Mouse (Mus musculus): ENCODE measurements around the gene Atxn7l1. TPM values are rescaled to one million over a fixed set of nuclear protein-coding genes. Genes with fewer than 3 reads are reported as not detected.

Gene Atxn7l1
- polyA plus RNA-seq, 1 experiment, result 90.6 TPM

- TF ChIP-seq POLR2A (IDR thresholded peaks at IDR 0.05; ENCODE audit: borderline replicate concordance, low read depth, low read length), result no peak
- TF ChIP-seq CTCF (IDR thresholded peaks at IDR 0.05; ENCODE audit: low read depth, low read length), result no peak
- H3K27ac ChIP-seq (ENCODE audit: insufficient read depth, low read depth, low read length), result no peak overlapping the region
- H3K4me3 ChIP-seq (ENCODE audit: insufficient read depth, low read length), result no peak overlapping the region
- H3K4me1 ChIP-seq (ENCODE audit: control insufficient read depth, insufficient read depth, low read length), result peaks cover 10% of the 10 kb centered on the region
Measured at GRCm38 (mm10) chr12:33336561-33337125, 189.2 kb downstream of the Atxn7l1 start.

GRCm38 (mm10) chr12:33337289-33337688 lies 189.8 kb downstream of the Atxn7l1 start:
- no peak overlapping the region for H3K4me3 ChIP-seq (ENCODE audit: insufficient read depth, low read length)
- no peak overlapping the region for H3K27ac ChIP-seq (ENCODE audit: insufficient read depth, low read depth, low read length)
- TF ChIP-seq CTCF (IDR thresholded peaks at IDR 0.05; ENCODE audit: low read depth, low read length), result no peak
- TF ChIP-seq POLR2A (IDR thresholded peaks at IDR 0.05; ENCODE audit: borderline replicate concordance, low read depth, low read length), result no peak
- peaks cover 6% of the 10 kb centered on the region for H3K4me1 ChIP-seq (ENCODE audit: control insufficient read depth, insufficient read depth, low read length)

GRCm38 (mm10) chr12:33338170-33338569 lies 190.7 kb downstream of the Atxn7l1 start:
- Histone ChIP-seq H3K4me1 (ENCODE audit: control insufficient read depth, insufficient read depth, low read length) (no peaks in the 10 kb centered on the region), H3K4me3 (ENCODE audit: insufficient read depth, low read length) (no peak overlapping the region), H3K27ac (ENCODE audit: insufficient read depth, low read depth, low read length) (no peak overlapping the region)
- TF ChIP-seq CTCF (IDR thresholded peaks at IDR 0.05; ENCODE audit: low read depth, low read length), result no peak
- no peak for TF ChIP-seq POLR2A (IDR thresholded peaks at IDR 0.05; ENCODE audit: borderline replicate concordance, low read depth, low read length)

GRCm38 (mm10) chr12:33339822-33340221 lies 192.3 kb downstream of the Atxn7l1 start:
- Histone ChIP-seq H3K4me3 (ENCODE audit: insufficient read depth, low read length) (no peak overlapping the region), H3K27ac (ENCODE audit: insufficient read depth, low read depth, low read length) (no peak overlapping the region), H3K4me1 (ENCODE audit: control insufficient read depth, insufficient read depth, low read length) (no peaks in the 10 kb centered on the region)
- TF ChIP-seq CTCF (IDR thresholded peaks at IDR 0.05; ENCODE audit: low read depth, low read length) (no peak), POLR2A (IDR thresholded peaks at IDR 0.05; ENCODE audit: borderline replicate concordance, low read depth, low read length) (no peak)

GRCm38 (mm10) chr12:33340698-33341097 lies 193.2 kb downstream of the Atxn7l1 start:
- Histone ChIP-seq H3K27ac (ENCODE audit: insufficient read depth, low read depth, low read length) (no peak overlapping the region), H3K4me3 (ENCODE audit: insufficient read depth, low read length) (no peak overlapping the region), H3K4me1 (ENCODE audit: control insufficient read depth, insufficient read depth, low read length) (no peaks in the 10 kb centered on the region)
- TF ChIP-seq POLR2A (IDR thresholded peaks at IDR 0.05; ENCODE audit: borderline replicate concordance, low read depth, low read length) (no peak), CTCF (IDR thresholded peaks at IDR 0.05; ENCODE audit: low read depth, low read length) (no peak)

GRCm38 (mm10) chr12:33341351-33341892 lies 193.9 kb downstream of the Atxn7l1 start:
- TF ChIP-seq POLR2A (IDR thresholded peaks at IDR 0.05; ENCODE audit: borderline replicate concordance, low read depth, low read length) (no peak), CTCF (IDR thresholded peaks at IDR 0.05; ENCODE audit: low read depth, low read length) (no peak)

GRCm38 (mm10) chr12:33344970-33345772 lies 197.7 kb downstream of the Atxn7l1 start:
- Histone ChIP-seq H3K4me3 (ENCODE audit: insufficient read depth, low read length) (no peak overlapping the region), H3K27ac (ENCODE audit: insufficient read depth, low read depth, low read length) (no peak overlapping the region), H3K4me1 (ENCODE audit: control insufficient read depth, insufficient read depth, low read length) (no peaks in the 10 kb centered on the region)
- TF ChIP-seq CTCF (IDR thresholded peaks at IDR 0.05; ENCODE audit: low read depth, low read length), result no peak
- no peak for TF ChIP-seq POLR2A (IDR thresholded peaks at IDR 0.05; ENCODE audit: borderline replicate concordance, low read depth, low read length)

More at GRCm38 (mm10) chr12:33341351-33341892, 193.9 kb downstream of the Atxn7l1 start:
- Histone ChIP-seq H3K4me3 (ENCODE audit: insufficient read depth, low read length) (no peak overlapping the region), H3K4me1 (ENCODE audit: control insufficient read depth, insufficient read depth, low read length) (no peaks in the 10 kb centered on the region), H3K27ac (ENCODE audit: insufficient read depth, low read depth, low read length) (no peak overlapping the region)

GRCm38 (mm10) chr12:33345773-33346435 lies 198.4 kb downstream of the Atxn7l1 start:
- H3K4me3 ChIP-seq (ENCODE audit: insufficient read depth, low read length), result no peak overlapping the region
- no peak overlapping the region for H3K27ac ChIP-seq (ENCODE audit: insufficient read depth, low read depth, low read length)
- H3K4me1 ChIP-seq (ENCODE audit: control insufficient read depth, insufficient read depth, low read length), result no peaks in the 10 kb centered on the region
- TF ChIP-seq CTCF (IDR thresholded peaks at IDR 0.05; ENCODE audit: low read depth, low read length), result no peak
- no peak for TF ChIP-seq POLR2A (IDR thresholded peaks at IDR 0.05; ENCODE audit: borderline replicate concordance, low read depth, low read length)

GRCm38 (mm10) chr12:33352671-33353070 lies 205.2 kb downstream of the Atxn7l1 start:
- no peak for TF ChIP-seq POLR2A (IDR thresholded peaks at IDR 0.05; ENCODE audit: borderline replicate concordance, low read depth, low read length)
- TF ChIP-seq CTCF (IDR thresholded peaks at IDR 0.05; ENCODE audit: low read depth, low read length), result no peak
- Histone ChIP-seq H3K27ac (ENCODE audit: insufficient read depth, low read depth, low read length) (no peak overlapping the region), H3K4me1 (ENCODE audit: control insufficient read depth, insufficient read depth, low read length) (no peaks in the 10 kb centered on the region), H3K4me3 (ENCODE audit: insufficient read depth, low read length) (no peak overlapping the region)

Data from bone marrow macrophage, adult 2 months (primary cell).